Mouse (Mus musculus): ENCODE data around the gene Ctbs.
"Not testable (repeated sequence)": the region's sequence is repeated elsewhere in the genome, so short reads cannot be mapped to it uniquely, and the experiment has no call there.

Gene Ctbs

GRCm38 (mm10) chr3:146449745-146450250, at the start of gene Ctbs:
Gene Ctbs (plus strand): TSS chr3:146449795.
- DNase-seq (ENCODE audit: low spot score): no peak

GRCm38 (mm10) chr3:146403770-146404169, 45.8 kb upstream of the Ctbs start:
- DNase-seq (ENCODE audit: low spot score): no peak

- DNase-seq (ENCODE audit: low spot score): peak; percentile 96
These were observed 45.0 kb upstream of the Ctbs start, which contains the start of gene Ssx2ip for GRCm38 (mm10) chr3:146404311-146405201. Gene Ssx2ip (plus strand): TSS chr3:146404642.

GRCm38 (mm10) chr3:146405213-146406006, 44.2 kb upstream of the Ctbs start:
- peak; percentile 28 for DNase-seq (ENCODE audit: low spot score)

- DNase-seq (ENCODE audit: low spot score): no peak
These were observed 43.6 kb upstream of the Ctbs start for GRCm38 (mm10) chr3:146406007-146406341.

GRCm38 (mm10) chr3:146407086-146407721, 42.4 kb upstream of the Ctbs start:
- DNase-seq (ENCODE audit: low spot score): no peak

GRCm38 (mm10) chr3:146410114-146410513, 39.5 kb upstream of the Ctbs start:
- no peak for DNase-seq (ENCODE audit: low spot score)

- DNase-seq (ENCODE audit: low spot score): peak; percentile 35
These were observed 37.6 kb upstream of the Ctbs start for GRCm38 (mm10) chr3:146412008-146412407.

GRCm38 (mm10) chr3:146412480-146412879, 37.1 kb upstream of the Ctbs start:
- no peak for DNase-seq (ENCODE audit: low spot score)

- DNase-seq (ENCODE audit: low spot score): no peak
These were observed 36.6 kb upstream of the Ctbs start for GRCm38 (mm10) chr3:146413016-146413415.

- DNase-seq (ENCODE audit: low spot score): no peak
These were observed 35.6 kb upstream of the Ctbs start for GRCm38 (mm10) chr3:146413992-146414391.

- DNase-seq (ENCODE audit: low spot score): no peak
These were observed 35.0 kb upstream of the Ctbs start for GRCm38 (mm10) chr3:146414555-146414954.

GRCm38 (mm10) chr3:146417873-146418272, 31.7 kb upstream of the Ctbs start:
- DNase-seq (ENCODE audit: low spot score): no peak

- DNase-seq (ENCODE audit: low spot score): no peak
These were observed 30.7 kb upstream of the Ctbs start for GRCm38 (mm10) chr3:146418901-146419300.

- DNase-seq (ENCODE audit: low spot score): no peak
These were observed 30.1 kb upstream of the Ctbs start for GRCm38 (mm10) chr3:146419534-146419933.

GRCm38 (mm10) chr3:146419992-146420537, 29.5 kb upstream of the Ctbs start:
- DNase-seq (ENCODE audit: low spot score): no peak

GRCm38 (mm10) chr3:146421787-146422186, 27.8 kb upstream of the Ctbs start:
- DNase-seq (ENCODE audit: low spot score): no peak

- no peak for DNase-seq (ENCODE audit: low spot score)
These were observed 25.9 kb upstream of the Ctbs start for GRCm38 (mm10) chr3:146423710-146424109.

- DNase-seq (ENCODE audit: low spot score): no peak
These were observed 25.2 kb upstream of the Ctbs start for GRCm38 (mm10) chr3:146424306-146424900.

- no peak for DNase-seq (ENCODE audit: low spot score)
These were observed 23.7 kb upstream of the Ctbs start for GRCm38 (mm10) chr3:146425902-146426301.

- DNase-seq (ENCODE audit: low spot score): no peak
These were observed 23.1 kb upstream of the Ctbs start for GRCm38 (mm10) chr3:146426489-146426888.

GRCm38 (mm10) chr3:146433063-146433462, 16.5 kb upstream of the Ctbs start:
- DNase-seq (ENCODE audit: low spot score): not testable (repeated sequence)

Data from retina, embryonic 14.5 days (tissue).